Mouse (Mus musculus) layer of hippocampus, postnatal 36 days (tissue): ENCODE measurements around the gene Epha1. TPM values are rescaled to one million over a fixed set of nuclear protein-coding genes. Genes with fewer than 3 reads are reported as not detected.

Experiments used
- DNase-seq, 2 experiments: peaks; one replicate each; pipeline ENCODE4 v3.0.0; 2022
- total RNA-seq, 2 experiments: library from RNA; stranded (reverse); gene quantifications; 2 replicates each; pipeline ENCODE4 v1.2.3; 2021

The Epha1 gene
- total RNA-seq, 2 experiments from 2014 or later: 0.15 TPM; not detected in 1

GRCm38 (mm10) chr6:42354076-42355019 lies 18.7 kb downstream of the Epha1 start:
- no peak for DNase-seq

- no peak for DNase-seq
These were observed 19.9 kb downstream of the Epha1 start for GRCm38 (mm10) chr6:42353180-42353579.

GRCm38 (mm10) chr6:42352486-42352846 lies 20.6 kb downstream of the Epha1 start:
- DNase-seq: no peak

- DNase-seq: no peak
These were observed 21.1 kb downstream of the Epha1 start for GRCm38 (mm10) chr6:42351776-42352485.

- DNase-seq: no peak
These were observed 21.9 kb downstream of the Epha1 start for GRCm38 (mm10) chr6:42350968-42351775.

GRCm38 (mm10) chr6:42350021-42350967 lies 22.8 kb downstream of the Epha1 start:
- peak; percentile 51 to 68 for DNase-seq

GRCm38 (mm10) chr6:42349426-42350020 lies 23.5 kb downstream of the Epha1 start, which contains the start of gene Zyx:
Gene Zyx, plus strand, starts transcription at chr6:42349630.
- DNase-seq: peak; percentile 81 to 85

- peak; percentile 61 to 63 for DNase-seq
These were observed 24.1 kb downstream of the Epha1 start for GRCm38 (mm10) chr6:42349006-42349425.

- DNase-seq: no peak
These were observed 24.6 kb downstream of the Epha1 start for GRCm38 (mm10) chr6:42348281-42349005.

- no peak for DNase-seq
These were observed 28.8 kb downstream of the Epha1 start for GRCm38 (mm10) chr6:42344255-42344654.

- peak in 1 of 2 experiments; percentile 47 for DNase-seq
These were observed 29.5 kb downstream of the Epha1 start for GRCm38 (mm10) chr6:42343361-42344120.

- DNase-seq: no peak
These were observed 30.9 kb downstream of the Epha1 start for GRCm38 (mm10) chr6:42342171-42342570.

GRCm38 (mm10) chr6:42339981-42340380 lies 33.1 kb downstream of the Epha1 start:
- DNase-seq: no peak

GRCm38 (mm10) chr6:42339189-42339588 lies 33.9 kb downstream of the Epha1 start:
- no peak for DNase-seq

GRCm38 (mm10) chr6:42330946-42331345 lies 42.1 kb downstream of the Epha1 start:
- no peak for DNase-seq

GRCm38 (mm10) chr6:42330216-42330615 lies 42.9 kb downstream of the Epha1 start:
- DNase-seq: no peak

GRCm38 (mm10) chr6:42328757-42329156 lies 44.3 kb downstream of the Epha1 start:
- no peak for DNase-seq

- no peak for DNase-seq
These were observed 46.6 kb downstream of the Epha1 start for GRCm38 (mm10) chr6:42326509-42326908.

- DNase-seq: peak; percentile 82 to 84
These were observed 47.8 kb downstream of the Epha1 start for GRCm38 (mm10) chr6:42325268-42325609.
